Mouse (Mus musculus): Measurements from ENCODE around the gene Gm9745. TPM values are rescaled to one million over a fixed set of nuclear protein-coding genes. Genes with fewer than 3 reads are reported as not detected.
A peak's percentile ranks its signal among the peaks of the same experiment; 100 is the strongest.
"Not testable (repeated sequence)": the region's sequence is repeated elsewhere in the genome, so short reads cannot be mapped to it uniquely, and the experiment has no call there.

Gm9745 gene
- total RNA-seq (2021), result not detected

GRCm38 (mm10) chr13:8948131-8948530 lies at the start of gene Gm9745:
Gm9745 (minus strand) TSS chr13:8948231.
- intact Hi-C loops (cut with DNase I); DNase-seq: not testable (repeated sequence)

GRCm38 (mm10) chr13:8997221-8997620 lies 49.2 kb upstream of the Gm9745 start:
- not testable (repeated sequence) for DNase-seq
- intact Hi-C loops (cut with DNase I), result loop anchor here (5.0 kb wide), 2 partner anchors 110 to 125 kb away; partner anchors contain the start of genes Idi1 and Wdr37

DNA sequence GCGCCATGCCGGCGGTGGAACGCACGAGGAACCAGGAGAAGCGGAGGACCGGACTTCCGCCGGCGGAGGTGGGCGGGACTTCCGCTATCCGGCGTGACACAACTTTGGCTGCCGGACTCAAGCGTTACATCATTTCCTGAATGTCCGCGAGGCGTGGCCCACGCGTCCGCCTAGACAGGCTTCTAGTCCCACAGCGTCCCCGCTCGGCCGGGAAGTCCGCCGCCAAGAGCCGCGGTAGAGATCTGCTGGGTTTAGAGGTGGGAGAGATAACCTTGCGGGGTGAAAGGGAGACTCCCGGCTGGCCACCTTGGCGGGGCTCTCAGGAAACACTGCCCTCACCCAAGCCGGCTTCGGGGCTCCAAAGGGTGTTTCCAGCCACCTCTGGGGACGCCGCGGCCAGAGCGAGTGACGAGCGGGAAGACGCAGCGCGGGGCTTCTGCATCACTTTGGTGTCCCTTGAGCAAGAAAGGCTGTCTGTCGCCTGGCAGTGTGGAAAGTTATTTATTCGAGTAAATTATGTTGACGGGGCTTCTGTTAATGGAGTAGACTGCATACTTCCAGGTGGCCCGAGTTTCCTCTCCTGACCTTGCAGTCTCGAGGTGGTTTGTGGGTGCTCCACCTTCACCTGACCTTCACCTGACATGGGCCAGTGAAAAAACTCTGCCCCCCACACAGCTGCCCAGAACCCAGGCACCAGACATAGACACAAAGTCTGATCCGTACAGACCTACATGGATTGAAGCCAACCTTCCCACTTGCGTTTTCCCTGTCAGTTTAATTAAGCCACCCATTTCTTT lies 48.2 kb upstream of the Gm9745 start, which contains the start of gene Gtpbp4:
Gene Gtpbp4, minus strand, starts transcription at position 94 of the 797 bp plus-strand sequence.
- intact Hi-C loops (cut with DNase I), result loop anchor here (1.0 to 5.0 kb wide), 3 partner anchors 97 to 124 kb away; partner anchors contain the start of genes Idi1, Larp4b and Wdr37
- DNase-seq, result peak; percentile 98

DNA sequence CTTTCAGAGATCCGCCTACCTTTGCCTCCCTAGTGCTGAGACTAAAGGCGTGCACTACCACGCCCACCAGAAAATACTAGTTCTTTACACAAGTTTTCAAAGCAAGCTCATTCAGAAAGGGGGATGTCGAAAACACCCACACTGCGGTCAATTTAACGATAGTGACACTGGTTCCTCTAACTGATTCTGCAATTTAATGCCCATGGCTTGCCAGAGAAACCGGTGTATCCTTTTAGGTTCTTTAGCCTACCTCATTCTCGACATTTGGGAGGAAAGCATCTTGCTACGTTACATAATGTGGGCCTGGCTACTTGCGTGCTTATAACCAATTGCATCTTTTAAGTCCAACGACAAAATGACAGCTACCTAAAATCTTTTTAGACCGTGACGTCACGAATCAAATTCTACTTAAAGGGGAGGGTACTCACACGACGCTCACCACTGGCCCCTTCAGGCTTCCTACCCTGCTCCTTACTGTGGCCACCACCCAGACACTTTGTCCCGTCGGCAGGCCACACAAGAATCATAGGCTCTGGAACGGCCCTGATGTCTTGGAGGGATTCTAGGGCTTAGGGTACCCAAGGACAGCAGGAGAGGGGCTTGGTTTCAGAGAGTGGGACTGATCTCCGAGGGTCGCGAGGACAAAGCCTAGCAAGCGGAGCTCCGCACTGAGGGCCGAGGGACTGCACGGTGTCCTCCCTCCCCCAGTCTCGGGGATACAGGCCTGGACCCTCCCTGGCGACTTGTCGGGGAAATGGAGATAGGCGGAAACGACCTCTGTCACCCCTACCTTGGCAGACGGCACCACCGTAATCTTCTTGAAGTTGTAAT lies 47.3 kb upstream of the Gm9745 start:
- no peak for DNase-seq
- intact Hi-C loops (cut with DNase I), result loop anchor here (5.0 kb wide), 2 partner anchors 108 to 123 kb away; partner anchors contain the start of genes Idi1 and Wdr37

- DNase-seq, result no peak
- intact Hi-C loops (cut with DNase I), result no loop called here
Measured at GRCm38 (mm10) chr13:8992231-8992630, 44.2 kb upstream of the Gm9745 start.

DNA sequence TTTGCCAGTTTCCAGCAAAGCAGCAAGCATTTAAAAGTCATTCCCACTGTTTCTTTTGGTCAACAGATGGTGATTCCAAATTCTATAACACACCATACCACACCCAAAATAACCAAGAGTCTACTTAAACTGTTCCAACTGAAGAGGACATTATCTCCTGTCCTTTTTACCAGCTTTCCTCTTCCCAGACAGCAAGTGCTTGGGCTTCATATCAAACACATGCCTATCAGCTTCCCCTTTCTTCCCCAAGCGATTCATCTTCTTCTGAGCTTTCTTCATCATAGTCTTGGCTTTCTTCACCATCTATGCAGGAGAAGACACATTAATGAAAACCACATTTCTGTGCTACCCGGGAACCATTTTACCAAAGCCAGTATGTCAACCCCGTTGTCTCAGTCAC lies 24.9 kb upstream of the Gm9745 start:
- DNase-seq, result no peak
- intact Hi-C loops (cut with DNase I), result loop anchor here (10.0 kb wide), 1 partner anchor 128 kb away; no protein-coding TSS in a partner anchor

- intact Hi-C loops (cut with DNase I), result loop anchor here (10.0 kb wide), 1 partner anchor 128 kb away; no protein-coding TSS in a partner anchor
- DNase-seq, result no peak
Measured at GRCm38 (mm10) chr13:8972369-8972768, 24.3 kb upstream of the Gm9745 start.

- DNase-seq, result no peak
- intact Hi-C loops (cut with DNase I), result no loop called here
Measured at GRCm38 (mm10) chr13:8967742-8968141, 19.7 kb upstream of the Gm9745 start.

DNA sequence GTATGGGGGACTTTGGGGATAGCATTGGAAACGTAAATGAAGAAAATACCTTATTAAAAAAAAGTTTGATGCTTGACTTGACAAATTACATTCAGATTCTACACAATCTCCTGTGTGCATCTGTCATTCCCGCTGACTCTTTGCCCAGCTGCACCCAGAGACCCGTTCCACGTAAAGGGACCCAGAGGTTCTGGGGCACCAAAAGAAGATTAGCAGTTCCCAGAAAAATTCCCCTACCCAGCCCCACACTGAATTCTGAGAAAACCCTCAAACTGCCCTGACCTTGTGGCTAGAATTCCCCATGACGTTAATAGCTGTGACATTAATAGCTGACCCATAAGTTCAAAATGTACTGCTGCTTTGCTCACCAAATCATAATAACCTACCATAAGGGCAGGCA lies 17.2 kb upstream of the Gm9745 start:
- intact Hi-C loops (cut with DNase I), result no loop called here
- DNase-seq, result no peak

- intact Hi-C loops (cut with DNase I), result not testable (repeated sequence)
Measured at GRCm38 (mm10) chr13:8962266-8962665, 14.2 kb upstream of the Gm9745 start.

DNA sequence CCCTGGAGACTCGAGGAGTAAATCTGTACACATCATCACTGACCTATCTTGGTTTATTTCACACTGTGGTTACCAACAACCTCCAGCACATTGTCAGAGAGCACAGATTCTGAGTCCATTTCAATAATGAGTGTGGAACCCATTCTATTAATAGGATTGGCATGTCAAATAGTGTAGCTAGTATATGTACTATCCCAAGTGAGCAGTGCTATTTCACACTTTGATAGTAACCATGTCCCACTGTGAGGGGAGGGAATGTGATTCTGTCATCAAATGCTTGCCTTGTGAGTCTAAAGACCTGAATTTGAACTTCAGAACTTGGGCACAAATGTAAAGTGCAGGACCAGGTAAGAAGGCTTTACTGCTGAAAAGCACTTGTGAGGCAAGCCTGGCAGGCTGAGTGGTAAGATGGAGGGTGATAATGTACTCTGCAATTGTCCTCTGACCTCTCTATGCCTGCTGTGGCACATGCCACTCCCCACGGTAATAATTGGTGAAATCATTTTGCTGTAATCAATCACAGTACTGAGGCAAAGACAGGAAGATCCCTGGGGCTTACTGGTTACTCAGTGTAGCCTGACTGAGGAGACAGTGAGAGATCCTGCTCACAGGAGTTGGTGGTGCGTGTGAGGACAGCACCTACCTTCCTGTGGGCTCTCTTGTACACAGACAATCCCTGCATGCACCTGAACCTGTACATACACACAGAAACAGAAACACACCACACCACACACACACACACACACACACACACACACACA lies 13.3 kb upstream of the Gm9745 start:
- intact Hi-C loops (cut with DNase I), result not testable (repeated sequence)

More at GRCm38 (mm10) chr13:8962266-8962665, 14.2 kb upstream of the Gm9745 start:
- DNase-seq, result peak in 1 of 2 experiments; percentile 10

DNA sequence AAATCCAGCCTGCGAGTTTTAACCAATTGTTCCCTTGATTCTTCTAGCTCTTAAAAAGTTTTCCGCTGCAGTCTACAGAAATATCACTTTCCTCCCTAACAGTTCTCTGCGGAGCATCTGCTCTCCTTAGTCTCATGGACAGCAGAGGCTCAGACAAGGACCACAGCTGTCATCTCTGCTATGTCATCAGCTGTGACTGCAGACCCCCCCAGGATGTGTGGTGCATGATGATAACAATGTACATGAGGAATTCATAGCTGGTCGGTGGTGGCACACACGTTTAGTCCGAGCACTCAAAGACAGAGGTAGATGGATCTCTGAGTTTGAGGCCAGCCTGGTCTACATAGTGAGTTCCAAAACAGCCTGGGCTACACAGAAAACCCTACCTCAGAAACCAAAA lies 11.5 kb upstream of the Gm9745 start:
- not testable (repeated sequence) for DNase-seq

More for the DNA sequence above, 13.3 kb upstream of the Gm9745 start:
- DNase-seq, result not testable (repeated sequence)

GRCm38 (mm10) chr13:8959058-8959457 lies 11.0 kb upstream of the Gm9745 start:
- DNase-seq; intact Hi-C loops (cut with DNase I): not testable (repeated sequence)

More for the DNA sequence above, 11.5 kb upstream of the Gm9745 start:
- intact Hi-C loops (cut with DNase I), result not testable (repeated sequence)

DNA sequence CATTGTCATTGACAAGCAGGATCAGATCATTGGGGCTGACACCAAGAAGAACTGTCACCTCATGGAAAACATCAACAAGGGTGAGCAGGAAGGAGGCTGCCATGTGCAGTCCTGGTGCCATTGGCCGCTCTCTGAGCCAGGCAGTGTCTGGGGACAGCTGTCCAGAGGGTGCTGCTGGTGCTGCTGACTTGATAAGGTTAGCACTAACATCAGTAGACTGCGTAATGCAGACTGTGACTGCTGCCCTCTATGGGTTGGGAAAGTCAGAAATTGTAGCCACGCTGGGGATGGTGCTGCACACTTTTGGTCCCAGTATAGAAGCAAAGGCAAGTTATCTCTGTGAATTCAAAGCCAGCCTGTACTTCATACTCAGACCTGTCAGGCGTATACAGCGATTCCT lies 8.8 kb upstream of the Gm9745 start:
- intact Hi-C loops (cut with DNase I); DNase-seq: not testable (repeated sequence)

GRCm38 (mm10) chr13:8955127-8955526 lies 7.1 kb upstream of the Gm9745 start:
- intact Hi-C loops (cut with DNase I); DNase-seq: not testable (repeated sequence)

- intact Hi-C loops (cut with DNase I); DNase-seq: not testable (repeated sequence)
Measured at GRCm38 (mm10) chr13:8952563-8952962, 4.5 kb upstream of the Gm9745 start, which contains the start of gene Idi2. Idi2 (plus strand) TSS chr13:8952863.

- DNase-seq, result not testable (repeated sequence)
Measured at GRCm38 (mm10) chr13:8943828-8944227, 4.2 kb downstream of the Gm9745 start.

GRCm38 (mm10) chr13:8941701-8942100 lies 6.3 kb downstream of the Gm9745 start:
- DNase-seq; intact Hi-C loops (cut with DNase I): not testable (repeated sequence)

More at GRCm38 (mm10) chr13:8943828-8944227, 4.2 kb downstream of the Gm9745 start:
- intact Hi-C loops (cut with DNase I), result not testable (repeated sequence)

GRCm38 (mm10) chr13:8941110-8941509 lies 6.9 kb downstream of the Gm9745 start:
- intact Hi-C loops (cut with DNase I); DNase-seq: not testable (repeated sequence)

Data from heart, postnatal 10 days (tissue).